Mouse (Mus musculus): ENCODE data around the gene Pde4d. TPM values are rescaled to one million over a fixed set of nuclear protein-coding genes. Genes with fewer than 3 reads are reported as not detected.
A peak's percentile ranks its signal among the peaks of the same experiment; 100 is the strongest.
"Not testable (repeated sequence)": the region's sequence is repeated elsewhere in the genome, so short reads cannot be mapped to it uniquely, and the experiment has no call there.

Gene Pde4d
- polyA plus RNA-seq, 1 experiment from 2014 or later, result 19.1 TPM

DNA sequence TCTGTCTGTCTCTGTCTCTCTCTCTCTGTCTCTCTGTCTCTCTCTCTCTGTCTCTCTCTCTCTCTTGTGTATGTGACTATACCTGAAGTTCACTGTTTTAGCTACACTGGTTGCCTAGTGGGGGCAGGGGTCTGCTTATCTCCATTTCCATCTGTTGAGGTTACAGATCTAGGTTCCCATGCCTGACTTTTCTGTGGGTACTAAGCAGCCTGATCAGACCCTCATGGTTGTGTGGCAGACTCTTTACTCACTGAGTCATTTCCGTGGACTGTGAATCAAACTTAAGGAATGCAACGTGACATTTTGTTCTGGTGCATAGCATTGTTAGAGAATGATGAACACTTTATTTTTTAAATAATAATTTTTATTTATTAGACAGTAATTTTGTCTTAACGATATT, 264.3 kb downstream of the Pde4d start:
- Histone ChIP-seq H3K9ac (no peak overlapping the region), H3K9me3 (replicated peaks) (no peaks in the 10 kb centered on the region), H3K27me3 (no peaks in the 10 kb centered on the region), H3K36me3 (no peaks in the 10 kb centered on the region), H3K4me3 (replicated peaks) (no peak overlapping the region), H3K4me2 (replicated peaks) (no peak overlapping the region), H3K27ac (replicated peaks) (no peak overlapping the region), H3K4me1 (no peaks in the 10 kb centered on the region)
- no peak for ATAC-seq (ENCODE audit: insufficient number of reproducible peaks, low FRiP score, low TSS enrichment, low read depth)
- 77% methylated on average over 3 of the region's 3 CpGs for WGBS

DNA sequence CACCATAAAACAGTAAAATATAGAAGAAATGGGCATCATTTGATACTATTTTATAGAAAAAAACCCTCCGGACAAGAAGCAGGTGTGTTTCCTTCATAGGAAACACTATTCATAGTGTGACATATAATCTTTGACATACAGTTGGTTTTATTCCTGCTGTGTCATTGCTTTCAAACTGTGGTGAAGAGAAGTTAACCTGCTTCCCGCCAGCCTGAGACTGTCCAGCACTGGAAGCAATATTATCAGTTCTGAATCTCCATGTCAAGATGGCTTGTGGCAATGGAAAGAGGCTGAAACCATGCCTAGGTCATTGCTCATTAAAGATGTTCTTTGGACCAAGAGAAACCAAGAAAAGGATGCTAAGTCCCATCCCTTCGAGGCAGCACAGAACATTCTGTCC, 265.3 kb downstream of the Pde4d start:
- Histone ChIP-seq H3K9me3 (replicated peaks) (no peaks in the 10 kb centered on the region), H3K4me1 (no peaks in the 10 kb centered on the region), H3K4me2 (replicated peaks) (no peak overlapping the region), H3K27ac (replicated peaks) (no peak overlapping the region), H3K9ac (no peak overlapping the region), H3K36me3 (no peaks in the 10 kb centered on the region), H3K4me3 (replicated peaks) (no peak overlapping the region), H3K27me3 (no peaks in the 10 kb centered on the region)
- 79% methylated on average over 3 of the region's 3 CpGs for WGBS
- ATAC-seq (ENCODE audit: insufficient number of reproducible peaks, low FRiP score, low TSS enrichment, low read depth), result no peak

- ATAC-seq (ENCODE audit: insufficient number of reproducible peaks, low FRiP score, low TSS enrichment, low read depth), result no peak
Measured at GRCm38 (mm10) chr13:108722234-108722633, 272.5 kb downstream of the Pde4d start.

GRCm38 (mm10) chr13:108734356-108734755, 284.6 kb downstream of the Pde4d start:
- not testable (repeated sequence) for H3K27me3 ChIP-seq; ATAC-seq (ENCODE audit: insufficient number of reproducible peaks, low FRiP score, low TSS enrichment, low read depth); H3K4me2 ChIP-seq (replicated peaks); H3K4me3 ChIP-seq (replicated peaks); H3K9me3 ChIP-seq (replicated peaks); H3K4me1 ChIP-seq; H3K36me3 ChIP-seq; H3K9ac ChIP-seq; H3K27ac ChIP-seq (replicated peaks)
- 78% methylated on average over 2 of the region's 2 CpGs for WGBS

More at GRCm38 (mm10) chr13:108722234-108722633, 272.5 kb downstream of the Pde4d start:
- no peaks in the 10 kb centered on the region for H3K27me3 ChIP-seq
- no peaks in the 10 kb centered on the region for H3K36me3 ChIP-seq
- H3K27ac ChIP-seq (replicated peaks), result no peak overlapping the region
- WGBS, result 75% methylated on average over 5 of the region's 5 CpGs
- H3K4me2 ChIP-seq (replicated peaks), result no peak overlapping the region
- no peak overlapping the region for H3K4me3 ChIP-seq (replicated peaks)
- no peak overlapping the region for H3K9ac ChIP-seq
- no peaks in the 10 kb centered on the region for H3K9me3 ChIP-seq (replicated peaks)
- H3K4me1 ChIP-seq, result no peaks in the 10 kb centered on the region

DNA sequence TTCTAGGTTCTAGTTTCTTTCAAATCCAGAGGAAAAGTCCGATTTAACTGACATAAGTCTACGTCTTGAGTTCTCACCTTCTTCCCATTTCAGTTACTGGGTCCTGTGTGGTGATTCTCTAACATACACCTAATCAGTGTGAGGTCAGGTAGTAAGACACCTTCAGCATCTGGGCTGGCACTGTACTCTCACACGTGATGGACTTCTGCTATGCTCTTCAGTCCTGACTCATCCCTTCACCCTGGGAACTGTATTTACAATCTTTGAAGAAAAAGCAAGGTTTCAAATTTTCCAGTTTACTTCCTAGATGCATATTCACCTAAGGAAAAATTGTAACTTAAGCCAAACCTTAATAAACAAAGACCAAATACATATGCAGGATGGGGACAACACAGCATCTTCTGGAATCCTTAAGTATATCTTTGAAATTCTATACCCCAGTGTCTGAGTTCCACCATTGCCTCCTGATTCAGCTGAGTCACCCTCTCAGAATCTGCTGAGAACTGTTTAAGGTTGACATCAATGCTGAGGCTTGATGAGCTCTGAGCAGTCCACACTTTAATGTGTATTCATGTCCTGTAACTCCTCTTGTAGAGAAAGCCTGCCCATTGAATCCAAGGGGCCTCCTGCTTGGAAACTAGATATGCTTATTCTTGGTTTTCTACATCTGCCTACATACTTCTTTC, 301.6 kb downstream of the Pde4d start:
- Histone ChIP-seq H3K4me3 (replicated peaks) (no peak overlapping the region), H3K9ac (no peak overlapping the region), H3K9me3 (replicated peaks) (no peaks in the 10 kb centered on the region), H3K27ac (replicated peaks) (no peak overlapping the region), H3K4me1 (no peaks in the 10 kb centered on the region), H3K27me3 (no peaks in the 10 kb centered on the region), H3K4me2 (replicated peaks) (no peak overlapping the region), H3K36me3 (no peaks in the 10 kb centered on the region)
- WGBS, result 75% methylated on average over 3 of the region's 3 CpGs
- ATAC-seq (ENCODE audit: insufficient number of reproducible peaks, low FRiP score, low TSS enrichment, low read depth), result no peak

DNA sequence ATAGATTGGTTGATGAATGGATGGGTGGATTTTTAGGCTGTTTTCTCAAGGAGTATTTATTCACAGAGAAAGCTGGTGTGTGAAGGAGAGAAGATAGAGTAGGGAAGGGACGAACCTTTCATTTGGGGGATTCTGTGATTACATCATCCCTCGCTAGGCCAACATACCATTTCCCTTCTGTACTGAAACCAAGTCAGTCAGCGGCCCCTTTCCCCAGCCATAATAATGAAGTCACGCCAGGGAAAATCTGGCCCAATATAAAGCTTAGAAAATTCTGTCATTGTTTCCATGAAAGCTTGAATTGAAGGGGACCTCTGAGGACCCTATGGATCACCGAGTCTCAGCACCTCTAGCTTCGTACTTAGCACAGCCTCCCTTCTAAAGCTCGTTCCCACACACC, 307.7 kb downstream of the Pde4d start:
- Histone ChIP-seq H3K4me1 (no peaks in the 10 kb centered on the region), H3K4me3 (replicated peaks) (no peak overlapping the region), H3K36me3 (no peaks in the 10 kb centered on the region), H3K27ac (replicated peaks) (no peak overlapping the region), H3K27me3 (no peaks in the 10 kb centered on the region), H3K9ac (no peak overlapping the region), H3K4me2 (replicated peaks) (no peak overlapping the region), H3K9me3 (replicated peaks) (no peaks in the 10 kb centered on the region)
- WGBS, result 85% methylated on average over 7 of the region's 7 CpGs
- ATAC-seq (ENCODE audit: insufficient number of reproducible peaks, low FRiP score, low TSS enrichment, low read depth), result no peak

DNA sequence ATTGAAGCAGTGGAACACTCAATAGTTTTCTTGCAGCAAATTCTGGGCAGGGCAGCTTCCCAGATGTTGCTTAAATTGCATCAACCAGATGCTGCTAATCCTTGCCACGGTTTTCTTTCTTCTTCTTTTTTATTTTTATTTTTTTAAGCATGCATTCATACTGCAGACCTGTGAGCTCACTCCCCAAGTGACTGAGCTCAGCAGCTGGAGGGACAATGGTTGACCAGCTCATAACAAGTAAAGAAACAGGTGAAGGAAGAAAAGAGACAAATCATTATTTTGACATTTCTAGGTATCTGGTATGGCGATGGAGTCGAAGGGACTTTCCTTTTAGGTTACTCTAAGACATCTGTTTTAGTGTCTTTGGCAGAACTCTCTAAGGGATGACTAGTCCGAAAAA, 308.6 kb downstream of the Pde4d start:
- WGBS, result 67% methylated on average over 4 of the region's 4 CpGs

DNA sequence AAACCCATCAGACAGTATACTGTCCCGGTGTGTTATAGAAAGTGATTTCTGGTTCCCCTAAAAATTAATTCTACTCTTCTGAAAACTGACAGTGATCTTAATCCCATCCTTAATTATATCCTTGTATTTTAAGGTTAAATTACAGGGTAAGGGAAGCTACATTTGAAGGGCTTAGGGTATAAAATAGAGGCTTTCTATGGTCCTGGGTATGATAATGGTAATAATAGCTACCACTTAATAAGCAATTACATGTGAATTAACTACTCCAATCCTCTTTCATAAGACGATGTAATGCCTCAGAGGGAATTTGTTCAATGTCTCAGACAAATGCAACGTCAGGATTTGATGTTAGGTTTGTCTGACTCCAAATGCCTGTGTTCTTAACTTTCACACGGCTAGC, 309.4 kb downstream of the Pde4d start:
- no peak overlapping the region for H3K27ac ChIP-seq (replicated peaks)
- no peak overlapping the region for H3K4me3 ChIP-seq (replicated peaks)
- no peak for ATAC-seq (ENCODE audit: insufficient number of reproducible peaks, low FRiP score, low TSS enrichment, low read depth)
- WGBS, result 64% methylated on average over 4 of the region's 4 CpGs
- no peak overlapping the region for H3K9ac ChIP-seq
- H3K4me1 ChIP-seq, result no peaks in the 10 kb centered on the region
- no peak overlapping the region for H3K4me2 ChIP-seq (replicated peaks)
- H3K9me3 ChIP-seq (replicated peaks), result no peaks in the 10 kb centered on the region
- H3K27me3 ChIP-seq, result no peaks in the 10 kb centered on the region
- no peaks in the 10 kb centered on the region for H3K36me3 ChIP-seq

More for the DNA sequence above, 308.6 kb downstream of the Pde4d start:
- Histone ChIP-seq H3K4me3 (replicated peaks) (no peak overlapping the region), H3K9ac (no peak overlapping the region), H3K4me1 (no peaks in the 10 kb centered on the region), H3K27me3 (no peaks in the 10 kb centered on the region), H3K36me3 (no peaks in the 10 kb centered on the region), H3K4me2 (replicated peaks) (no peak overlapping the region), H3K27ac (replicated peaks) (no peak overlapping the region), H3K9me3 (replicated peaks) (no peaks in the 10 kb centered on the region)
- no peak for ATAC-seq (ENCODE audit: insufficient number of reproducible peaks, low FRiP score, low TSS enrichment, low read depth)

DNA sequence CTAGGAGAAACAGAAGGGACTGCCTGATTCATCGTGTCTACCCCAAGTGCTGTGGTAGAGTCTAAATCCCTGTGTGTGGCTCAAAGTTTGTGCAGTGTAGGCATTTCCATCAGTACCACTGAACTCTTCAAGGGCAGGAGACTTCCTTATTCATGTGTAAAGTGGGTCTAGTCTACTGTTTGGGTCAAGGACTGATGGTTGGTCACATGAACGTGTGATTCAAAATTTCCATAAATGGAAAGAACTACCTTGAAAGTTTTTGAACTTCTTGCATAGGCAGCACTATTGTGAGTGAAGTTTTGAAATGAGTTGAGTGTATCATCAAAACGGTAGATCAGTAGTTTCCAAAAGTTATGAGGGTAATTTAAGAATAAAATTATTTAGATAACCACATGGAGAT, 313.5 kb downstream of the Pde4d start:
- WGBS, result 87% methylated on average over 3 of the region's 3 CpGs
- no peaks in the 10 kb centered on the region; the same call in 1 of the 2 replicates for H3K4me1 ChIP-seq
- no peaks in the 10 kb centered on the region for H3K27me3 ChIP-seq
- no peak for ATAC-seq (ENCODE audit: insufficient number of reproducible peaks, low FRiP score, low TSS enrichment, low read depth)
- H3K4me3 ChIP-seq (replicated peaks), result no peak overlapping the region
- H3K4me2 ChIP-seq (replicated peaks), result no peak overlapping the region
- H3K9me3 ChIP-seq (replicated peaks), result no peaks in the 10 kb centered on the region
- H3K36me3 ChIP-seq, result no peaks in the 10 kb centered on the region
- H3K27ac ChIP-seq (replicated peaks), result no peak overlapping the region
- H3K9ac ChIP-seq, result no peak overlapping the region

DNA sequence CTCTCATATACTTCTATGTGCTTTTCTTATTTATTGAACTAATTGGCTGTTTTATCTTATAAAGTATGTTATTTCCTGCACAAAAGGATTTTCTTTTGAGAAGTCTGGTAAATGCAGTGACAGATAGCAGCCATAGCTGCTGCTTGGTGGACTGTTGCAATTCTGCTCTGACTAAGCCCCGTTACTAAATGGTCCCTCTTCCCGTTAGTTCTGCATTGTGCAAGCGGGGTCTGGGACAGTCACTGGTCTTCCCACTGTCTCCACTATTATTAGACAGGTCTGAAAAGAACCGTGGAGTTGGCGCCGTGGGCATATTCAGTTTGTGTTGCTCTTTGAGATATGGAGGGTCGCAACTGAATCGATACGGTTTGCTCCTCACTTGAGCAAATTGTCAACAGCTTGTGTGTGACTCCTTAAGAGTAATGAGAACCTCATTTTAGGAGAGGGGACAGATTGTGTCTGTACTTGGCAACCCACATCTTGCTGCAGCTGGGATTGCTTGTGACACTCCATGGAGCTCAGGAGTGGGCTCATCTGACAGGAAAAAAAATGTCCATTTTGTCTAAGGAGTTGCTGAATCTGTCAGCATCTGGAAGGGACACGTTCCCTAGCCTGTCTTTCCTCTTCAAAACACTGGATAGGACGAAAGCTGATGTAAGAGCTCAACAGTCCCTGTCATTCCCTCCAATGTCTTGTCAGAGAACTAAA, 316.4 kb downstream of the Pde4d start:
- no peaks in the 10 kb centered on the region; the same call in 1 of the 2 replicates for H3K4me1 ChIP-seq
- 47% methylated on average over 11 of the region's 11 CpGs for WGBS

GRCm38 (mm10) chr13:108769465-108770056, 319.8 kb downstream of the Pde4d start:
- no peaks in the 10 kb centered on the region for H3K27me3 ChIP-seq
- no peaks in the 10 kb centered on the region; the same call in 1 of the 2 replicates for H3K4me1 ChIP-seq
- H3K27ac ChIP-seq (replicated peaks), result no peak overlapping the region
- no peak overlapping the region for H3K4me2 ChIP-seq (replicated peaks)
- no peak for ATAC-seq (ENCODE audit: insufficient number of reproducible peaks, low FRiP score, low TSS enrichment, low read depth)
- H3K4me3 ChIP-seq (replicated peaks), result no peak overlapping the region
- H3K9ac ChIP-seq, result no peak overlapping the region
- H3K36me3 ChIP-seq, result no peaks in the 10 kb centered on the region
- 75% methylated on average over 3 of the region's 3 CpGs for WGBS
- no peaks in the 10 kb centered on the region for H3K9me3 ChIP-seq (replicated peaks)

More for the DNA sequence above, 316.4 kb downstream of the Pde4d start:
- Histone ChIP-seq H3K36me3 (no peaks in the 10 kb centered on the region), H3K4me2 (replicated peaks) (0 out of 2 replicates have a peak overlapping the region, but pooled peaks have one; percentile 6), H3K9ac (no peak overlapping the region), H3K27ac (replicated peaks) (no peak overlapping the region), H3K27me3 (no peaks in the 10 kb centered on the region), H3K4me3 (replicated peaks) (no peak overlapping the region), H3K9me3 (replicated peaks) (no peaks in the 10 kb centered on the region)
- no peak for ATAC-seq (ENCODE audit: insufficient number of reproducible peaks, low FRiP score, low TSS enrichment, low read depth)

All from embryonic facial prominence, embryonic 15.5 days (tissue).